Mouse (Mus musculus): ENCODE measurements at regions not wholly inside any gene's neighbourhood (a gene's known extent, or its start where the extent isn't known, plus 50 kb on each side); places are given as distances from the start of the nearest gene placed in this dataset.

DNA sequence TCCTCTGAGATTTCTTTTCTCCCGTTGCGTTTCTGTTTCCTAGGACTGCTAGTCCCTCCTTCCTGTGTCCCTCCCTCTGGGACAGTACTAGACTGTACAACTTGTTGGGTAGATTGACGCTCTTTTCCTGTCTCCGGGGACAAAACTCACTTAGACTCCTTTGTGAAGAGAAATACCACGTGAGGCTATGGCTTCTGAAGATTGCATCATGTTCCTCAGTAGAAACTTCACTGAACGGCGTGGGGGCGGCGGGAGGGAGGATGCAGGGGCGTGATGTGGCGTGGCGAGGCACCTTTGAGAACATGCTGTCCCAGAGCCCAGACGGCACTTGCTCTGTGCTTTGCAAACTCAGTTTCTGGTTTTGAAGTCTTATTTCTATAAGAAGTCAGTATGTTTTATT lies 78.5 kb downstream of the Spata18 start:
- CTCF ChIA-PET: no interaction called here

DNA sequence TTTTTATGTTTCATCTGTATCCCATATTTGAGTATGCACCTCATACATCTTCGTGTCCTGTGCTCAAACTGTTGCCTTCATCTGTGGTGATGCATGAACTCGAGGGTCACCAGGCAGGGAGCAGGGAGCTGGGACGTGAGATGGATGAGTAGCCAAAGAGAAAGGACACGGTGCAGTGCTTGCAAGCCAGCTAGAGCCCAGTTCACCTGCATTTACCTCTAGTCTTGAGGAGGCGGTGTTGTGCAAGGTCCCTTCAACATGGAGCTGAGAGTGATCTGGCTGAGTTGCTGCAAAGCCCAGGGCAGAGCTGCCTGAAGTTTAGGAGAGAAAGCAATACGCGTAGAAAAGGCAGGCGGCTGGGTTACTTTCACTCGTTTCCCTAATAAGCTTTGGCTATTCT lies 80.2 kb downstream of the Spata18 start:
- CTCF ChIA-PET: no interaction called here

GRCm38 (mm10) chr5:73731991-73732565 lies 80.9 kb downstream of the Spata18 start:
- CTCF ChIA-PET: no interaction called here

DNA sequence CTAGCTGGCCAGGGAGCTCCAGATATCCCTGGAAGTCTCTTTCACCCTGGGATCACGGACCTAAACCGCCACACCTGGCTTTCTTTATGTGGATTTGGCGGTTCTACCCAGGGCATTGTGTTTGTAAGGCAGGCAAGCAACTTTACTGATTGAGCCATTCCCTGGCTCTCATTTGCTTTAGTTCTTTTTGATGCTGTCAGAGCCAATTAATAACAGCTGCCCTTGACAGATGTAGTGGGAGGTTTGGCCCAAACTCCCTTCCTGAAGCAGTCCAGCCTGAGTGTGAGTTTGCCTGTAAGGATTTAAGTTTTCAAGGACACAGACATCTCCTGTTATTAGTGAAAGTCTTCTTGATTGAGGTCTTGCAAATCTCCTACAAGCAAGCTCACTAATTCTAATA lies 89.6 kb downstream of the Spata18 start:
- CTCF ChIA-PET: no interaction called here

DNA sequence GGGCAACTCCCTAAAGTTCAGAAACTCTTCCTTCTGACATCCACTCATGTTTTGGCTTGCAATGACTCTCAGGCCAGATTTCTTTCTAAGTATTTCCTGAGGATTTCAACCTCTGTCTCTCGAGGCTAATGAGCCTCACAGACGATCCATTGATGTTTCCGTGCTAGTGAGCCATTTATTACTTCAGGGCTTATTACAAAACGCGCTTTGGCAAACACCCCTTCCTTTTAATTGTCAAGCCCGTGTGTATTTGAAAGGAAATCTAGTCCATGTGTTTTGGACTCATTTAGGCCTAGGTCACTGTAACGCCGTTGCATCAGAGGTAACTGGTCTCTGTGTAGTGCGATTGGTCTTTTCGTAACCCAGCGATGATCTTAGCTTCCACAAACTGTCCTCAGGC lies 90.3 kb downstream of the Spata18 start:
- CTCF ChIA-PET: no interaction called here

DNA sequence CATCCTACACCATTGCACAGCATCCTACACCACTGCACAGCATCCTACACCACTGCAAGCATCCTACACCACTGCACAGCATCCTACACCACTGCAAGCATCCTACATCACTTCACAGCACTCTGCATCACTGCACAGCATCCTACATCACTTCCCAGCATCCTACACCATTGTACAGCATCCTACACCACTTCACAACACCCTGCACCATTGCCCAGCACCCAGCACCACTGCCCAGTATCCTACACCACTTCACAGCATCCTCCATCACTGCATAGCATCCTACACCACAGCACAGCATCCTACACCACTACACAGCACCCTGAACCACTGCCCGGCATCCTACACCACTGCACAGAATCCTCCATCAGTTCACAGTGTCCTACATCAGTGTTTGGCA lies 92.8 kb downstream of the Spata18 start:
- CTCF ChIA-PET: no interaction called here

- CTCF ChIA-PET: no interaction called here
Measured at GRCm38 (mm10) chr5:73749791-73750190, 98.6 kb downstream of the Spata18 start.

DNA sequence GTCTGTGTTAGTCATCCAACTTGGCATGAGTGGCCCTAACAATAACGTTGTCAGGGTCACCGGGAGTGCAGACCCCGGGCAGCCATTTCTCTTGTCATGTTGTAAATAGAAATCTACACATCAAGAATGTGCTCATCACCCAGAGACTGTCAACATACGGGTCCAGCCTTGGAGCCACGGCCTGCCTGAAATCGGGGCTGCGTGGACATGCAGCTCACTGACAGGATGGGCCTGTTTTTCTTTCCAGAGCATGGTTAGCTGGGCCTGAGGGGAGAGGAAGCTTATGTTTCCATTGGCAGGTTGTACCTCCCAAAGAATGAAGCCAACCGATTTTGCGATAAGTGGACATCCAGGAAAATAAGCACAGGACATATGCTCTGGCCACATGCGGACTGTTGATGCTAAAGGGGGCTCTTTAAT lies 101.1 kb downstream of the Spata18 start:
- CTCF ChIA-PET: no interaction called here

DNA sequence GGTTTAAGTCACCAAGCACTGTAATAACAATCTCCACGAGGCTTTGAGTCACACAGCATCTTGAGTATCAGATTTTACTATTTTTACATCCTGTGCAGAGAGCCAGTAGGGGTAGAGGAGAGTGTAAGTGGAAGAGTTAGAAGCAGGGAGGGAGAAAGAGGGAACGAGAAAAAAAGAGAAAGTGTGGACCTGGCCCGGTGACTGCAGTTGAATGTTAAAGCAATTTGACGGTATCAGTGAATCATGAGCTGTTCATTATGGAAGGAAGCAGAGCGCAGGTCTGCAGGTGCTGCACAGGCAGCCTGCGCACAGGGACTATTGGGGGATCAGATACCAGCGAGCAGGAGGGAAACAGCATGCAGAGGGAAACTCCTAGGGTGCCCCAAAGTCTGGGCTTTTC lies 102.6 kb downstream of the Spata18 start:
- CTCF ChIA-PET: no interaction called here

DNA sequence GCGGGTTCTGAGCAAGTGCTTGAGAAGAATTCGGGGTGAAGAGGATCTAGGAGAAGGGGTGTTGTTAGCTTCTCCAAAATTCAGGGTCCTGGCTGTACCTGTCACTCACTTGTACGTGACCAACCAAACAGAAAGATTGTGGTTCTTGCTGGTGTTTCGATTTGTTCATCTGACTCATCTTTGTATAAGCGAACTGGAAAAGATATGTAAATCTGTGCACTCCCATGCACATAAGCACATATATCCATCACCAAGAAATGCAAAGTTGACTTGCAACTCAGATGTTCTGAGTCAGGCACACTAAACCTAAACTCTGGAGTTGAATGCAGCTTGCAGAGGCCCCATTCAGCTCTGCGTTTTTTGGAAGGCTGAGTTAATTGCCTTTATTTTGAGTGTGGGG lies 107.4 kb downstream of the Spata18 start:
- CTCF ChIA-PET: no interaction called here

DNA sequence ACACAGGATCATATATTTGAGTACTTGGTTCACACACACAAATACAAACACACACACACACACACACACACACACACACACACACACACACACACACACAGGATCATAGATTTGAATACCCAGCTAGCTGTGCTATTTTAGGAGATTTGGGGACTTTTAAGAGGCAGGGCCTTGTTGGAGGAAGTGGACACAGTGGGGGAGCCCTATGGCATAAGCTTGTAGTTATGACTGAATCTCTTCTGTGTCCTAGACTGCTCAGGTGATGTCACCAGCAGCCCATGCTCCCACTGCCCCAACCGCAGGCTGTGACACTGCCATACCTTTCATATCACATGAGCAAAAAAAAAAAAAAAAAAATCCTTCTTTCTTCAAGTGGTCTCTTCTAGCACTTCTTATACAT lies 110.1 kb downstream of the Spata18 start:
- CTCF ChIA-PET: no interaction called here

DNA sequence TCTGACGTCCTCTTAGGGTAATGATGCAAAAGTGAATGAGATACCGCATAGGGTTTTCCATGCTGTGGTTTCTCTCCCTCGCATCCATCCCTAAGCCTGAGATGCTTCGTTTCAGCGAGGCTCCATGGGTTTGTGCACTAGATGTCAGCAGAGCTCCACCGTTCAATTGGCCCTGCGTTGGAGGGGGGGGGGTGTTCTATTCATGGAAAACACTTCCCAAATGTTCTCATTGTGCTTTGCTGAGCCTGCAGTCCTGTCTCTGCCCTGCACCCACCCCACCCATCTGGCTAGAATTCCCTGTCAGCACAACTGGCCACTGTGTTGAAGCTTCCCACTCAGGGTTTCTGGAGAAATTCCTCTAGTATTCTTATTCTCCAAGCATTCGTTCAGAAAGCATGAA lies 110.5 kb downstream of the Spata18 start:
- CTCF ChIA-PET: no interaction called here

- CTCF ChIA-PET: no interaction called here
Measured at GRCm38 (mm10) chr5:73764226-73764625, 113.0 kb downstream of the Spata18 start.

DNA sequence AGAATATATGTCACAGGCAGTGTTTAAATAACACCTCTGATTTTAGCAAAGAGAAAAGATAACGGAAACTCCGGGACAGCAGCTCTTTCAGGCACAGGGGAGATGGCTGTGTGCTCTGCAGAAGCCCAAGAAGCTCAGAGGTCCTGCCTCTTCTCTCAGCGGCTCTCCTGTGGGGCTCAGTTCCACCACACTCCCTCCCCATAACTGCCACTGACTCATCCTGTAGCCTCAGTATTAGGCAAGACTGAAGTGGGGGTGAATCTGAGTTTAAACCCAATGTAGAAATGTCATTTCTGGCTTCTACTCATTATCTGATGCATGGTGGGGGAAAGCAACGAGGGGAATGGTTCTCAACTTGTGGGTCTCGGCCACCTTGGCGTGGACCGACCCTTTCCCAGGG lies 114.3 kb downstream of the Spata18 start:
- CTCF ChIA-PET: no interaction called here

DNA sequence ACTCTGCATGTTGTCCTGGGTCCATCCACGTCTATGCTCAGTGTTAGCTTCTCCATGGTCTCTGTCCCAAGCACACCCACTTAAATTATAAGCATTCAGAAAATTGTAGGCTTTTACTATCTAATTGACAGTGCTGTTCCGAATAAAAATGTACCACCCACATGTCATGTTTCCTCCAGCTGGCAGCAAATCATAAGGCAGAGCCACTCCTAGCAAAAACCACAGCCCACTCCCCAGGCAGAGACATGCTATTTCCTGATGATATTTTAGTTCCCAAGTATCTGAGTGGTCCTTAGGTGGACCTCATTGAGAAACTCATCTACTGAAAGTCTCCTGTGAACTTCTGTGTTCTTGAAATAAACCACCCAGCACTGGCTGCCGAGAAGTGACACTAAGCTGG lies 117.1 kb downstream of the Spata18 start:
- CTCF ChIA-PET: no interaction called here

DNA sequence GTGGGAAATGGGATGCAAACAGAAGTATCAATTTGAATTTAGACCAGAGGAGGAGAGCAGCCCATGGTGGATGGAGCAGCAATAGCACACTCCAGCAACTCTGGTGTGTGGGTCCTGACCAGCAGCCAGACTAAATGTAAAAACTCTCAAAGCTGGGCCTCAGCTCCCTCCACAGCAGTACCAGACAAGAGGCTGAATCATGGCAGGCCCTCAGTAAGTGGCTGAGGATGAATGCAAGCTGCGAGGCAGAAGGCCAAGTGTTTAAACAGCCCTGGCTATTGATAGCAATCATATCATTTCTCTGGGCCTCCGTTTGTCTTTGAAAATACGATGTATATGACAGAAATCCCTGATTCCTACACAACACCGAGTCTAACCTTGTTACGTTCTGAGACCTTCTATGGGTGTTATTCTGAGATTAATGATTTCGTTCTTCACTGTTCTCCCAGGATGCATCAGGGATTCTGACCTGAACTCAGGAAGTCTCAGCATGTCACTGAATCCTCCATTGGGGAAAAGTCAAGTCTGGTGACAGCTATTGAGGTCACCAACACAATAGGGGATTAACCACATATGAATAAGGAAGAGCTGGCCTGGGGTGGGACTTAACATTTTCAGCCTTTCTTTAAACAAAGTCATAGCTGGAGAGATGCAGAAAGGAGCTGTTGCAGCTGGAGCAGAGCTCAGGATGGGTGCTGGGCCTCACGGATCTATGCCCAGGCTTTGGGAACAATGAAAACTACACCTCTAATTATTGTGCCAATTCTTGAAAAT lies 124.8 kb downstream of the Spata18 start:
- CTCF ChIA-PET: no interaction called here

DNA sequence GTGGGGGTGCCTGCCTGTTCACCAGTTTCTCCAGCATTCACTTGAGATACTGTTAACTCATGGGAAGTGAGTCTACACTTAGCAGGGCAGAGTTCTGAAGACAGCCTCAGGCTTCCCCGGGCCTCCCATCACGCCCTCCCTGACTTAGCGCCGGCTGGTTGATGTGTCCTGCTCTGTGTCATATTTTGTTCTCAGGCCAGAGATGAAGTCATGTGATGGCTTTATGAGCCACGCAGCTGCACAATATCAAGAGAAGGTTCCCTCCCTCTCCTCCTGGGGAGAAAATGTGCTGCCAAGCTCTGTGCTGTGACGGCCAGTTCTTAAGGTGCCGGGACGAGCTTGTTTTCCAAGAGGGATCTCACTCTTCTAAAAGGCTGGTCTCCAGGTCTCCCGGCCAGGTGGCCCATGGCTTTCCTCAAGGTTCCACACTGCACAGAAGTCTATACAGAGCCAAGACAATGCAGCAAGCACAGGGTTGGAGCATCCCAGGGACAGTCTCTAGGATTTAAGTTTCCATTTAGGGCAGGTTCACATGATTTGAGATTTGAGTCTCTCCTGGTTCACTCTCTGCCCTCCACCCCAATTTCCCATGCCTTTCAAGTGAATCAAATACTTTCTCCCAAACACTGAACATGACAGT lies 126.2 kb downstream of the Spata18 start:
- CTCF ChIA-PET: no interaction called here

- CTCF ChIA-PET: no interaction called here
Measured at GRCm38 (mm10) chr5:73781190-73781940, 130.2 kb downstream of the Spata18 start.

DNA sequence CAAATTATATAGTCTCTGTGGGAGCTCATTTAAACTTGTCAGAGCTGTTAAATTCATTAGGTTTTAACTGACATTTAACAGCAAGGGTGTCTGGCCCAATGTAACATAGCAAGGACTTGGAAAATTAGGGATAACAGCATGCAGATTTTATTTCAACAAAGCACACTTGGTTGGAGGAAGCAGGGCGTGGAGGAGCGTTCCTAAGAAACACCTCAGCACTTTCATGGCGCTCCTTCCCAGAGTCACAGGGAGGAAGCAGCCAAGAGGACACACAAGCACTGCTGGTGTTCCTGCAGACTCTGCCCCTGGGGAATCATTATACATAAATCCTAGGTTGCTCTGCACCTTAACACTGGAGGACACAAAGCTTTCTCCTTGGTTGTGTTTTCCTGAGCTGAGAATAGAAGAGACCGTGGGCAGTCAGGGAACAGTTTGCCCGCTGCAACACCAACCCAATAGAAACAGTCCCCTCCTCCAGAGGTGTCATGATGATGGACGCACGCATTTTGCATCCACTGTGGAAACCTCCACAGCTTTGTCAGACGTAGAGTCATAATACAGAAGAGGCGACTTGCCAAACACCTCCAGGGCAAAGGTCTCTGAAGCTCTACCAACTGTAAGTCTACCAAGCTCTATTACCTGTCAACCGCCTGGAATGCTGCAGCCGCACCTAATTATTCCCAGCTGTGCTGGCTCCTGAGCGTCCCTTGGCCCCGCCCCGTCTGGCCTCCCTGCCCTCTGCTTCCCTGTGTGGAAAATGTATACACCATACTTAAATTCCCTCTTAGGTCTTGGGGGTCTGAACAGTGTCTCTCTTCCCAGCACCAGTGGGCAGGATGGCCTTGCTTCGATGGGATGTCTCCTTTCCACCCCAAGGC lies 131.3 kb downstream of the Spata18 start:
- CTCF ChIA-PET: no interaction called here

DNA sequence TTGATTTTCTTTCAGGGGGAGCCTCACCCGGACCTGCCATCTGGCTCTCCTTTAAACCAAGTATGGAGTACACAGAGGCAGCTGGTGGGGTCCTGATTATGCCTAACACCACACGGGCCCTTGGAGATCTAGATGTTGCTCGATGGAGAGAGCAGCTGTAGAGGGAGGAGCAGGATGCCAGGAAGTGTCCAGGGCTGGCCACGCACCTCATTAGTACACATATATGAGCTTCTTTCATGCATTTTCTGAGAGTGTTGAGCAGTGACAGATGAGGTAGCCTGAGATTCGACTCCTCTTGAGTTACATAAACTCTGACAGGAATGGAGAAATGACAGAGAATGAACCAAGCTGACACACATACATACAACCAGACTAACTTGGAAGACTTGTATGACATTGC lies 136.1 kb downstream of the Spata18 start:
- CTCF ChIA-PET: no interaction called here

DNA sequence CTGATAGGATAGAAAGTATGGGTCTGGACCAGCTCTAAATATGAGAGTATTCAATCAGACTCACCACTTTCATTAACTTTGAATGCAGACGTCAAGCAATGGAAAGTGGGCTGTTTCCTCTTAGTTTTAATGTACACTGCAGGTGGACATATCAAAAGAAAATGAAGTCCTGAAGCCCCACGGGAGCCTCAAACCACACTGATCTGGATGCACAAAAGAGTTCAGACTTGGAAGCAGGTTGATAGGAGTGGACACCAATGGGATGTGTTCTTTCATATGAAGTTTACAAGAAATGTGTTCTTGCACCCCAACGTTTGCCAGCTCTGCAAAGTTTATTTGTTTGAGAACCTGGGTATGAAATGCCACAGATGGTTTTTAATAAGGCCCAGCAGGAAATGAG lies 141.0 kb downstream of the Spata18 start:
- CTCF ChIA-PET: no interaction called here

DNA sequence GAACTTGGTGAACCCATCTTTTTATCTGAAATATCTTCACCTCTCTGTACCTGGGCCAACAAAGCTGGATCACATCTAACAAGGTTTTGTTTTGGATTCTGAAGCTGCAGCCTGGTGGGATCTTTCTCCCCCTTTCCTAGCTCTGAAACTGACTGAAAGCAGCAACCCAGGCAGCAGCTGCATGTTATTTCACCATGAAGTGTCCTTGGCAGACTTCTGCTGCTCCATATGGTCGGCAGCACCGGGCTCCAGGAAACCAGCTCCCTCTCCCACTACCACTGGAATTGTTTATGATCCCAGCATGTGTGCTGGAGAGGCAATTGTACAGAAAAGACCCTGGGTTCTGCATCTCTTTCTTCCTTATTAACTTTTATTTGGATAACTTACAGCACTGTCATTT lies 145.0 kb downstream of the Spata18 start:
- CTCF ChIA-PET: no interaction called here

Data from spleen, embryonic (tissue).